Mouse (Mus musculus): ENCODE results near the gene Ppm1m.

Gene Ppm1m

GRCm38 (mm10) chr9:106199535-106200272 lies at the start of gene Ppm1m:
Gene Ppm1m, minus strand, starts transcription at chr9:106199746.
- DNase-seq, result no peak

- peak; percentile 78 to 83 for DNase-seq
These were observed 43.4 kb upstream of the Ppm1m start for GRCm38 (mm10) chr9:106242813-106243488.

GRCm38 (mm10) chr9:106241541-106242164 lies 42.1 kb upstream of the Ppm1m start:
- no peak for DNase-seq

- no peak for DNase-seq
These were observed 38.3 kb upstream of the Ppm1m start for GRCm38 (mm10) chr9:106237878-106238277.

GRCm38 (mm10) chr9:106237401-106237800 lies 37.9 kb upstream of the Ppm1m start:
- DNase-seq, result no peak

GRCm38 (mm10) chr9:106236818-106237211 lies 37.3 kb upstream of the Ppm1m start:
- no peak for DNase-seq

GRCm38 (mm10) chr9:106236156-106236817 lies 36.7 kb upstream of the Ppm1m start:
- DNase-seq, result no peak

- no peak for DNase-seq
These were observed 35.8 kb upstream of the Ppm1m start for GRCm38 (mm10) chr9:106235194-106235830.

- no peak for DNase-seq
These were observed 34.4 kb upstream of the Ppm1m start for GRCm38 (mm10) chr9:106233953-106234352.

- DNase-seq, result no peak
These were observed 33.4 kb upstream of the Ppm1m start for GRCm38 (mm10) chr9:106232956-106233355.

- DNase-seq, result no peak
These were observed 32.3 kb upstream of the Ppm1m start for GRCm38 (mm10) chr9:106231816-106232215.

GRCm38 (mm10) chr9:106231220-106231619 lies 31.7 kb upstream of the Ppm1m start:
- no peak for DNase-seq

GRCm38 (mm10) chr9:106230734-106231106 lies 31.2 kb upstream of the Ppm1m start:
- no peak for DNase-seq

- no peak for DNase-seq
These were observed 30.6 kb upstream of the Ppm1m start for GRCm38 (mm10) chr9:106230051-106230733.

- no peak for DNase-seq
These were observed 28.4 kb upstream of the Ppm1m start for GRCm38 (mm10) chr9:106227790-106228429.

- DNase-seq, result no peak
These were observed 26.7 kb upstream of the Ppm1m start for GRCm38 (mm10) chr9:106226151-106226682.

GRCm38 (mm10) chr9:106225469-106226150 lies 26.1 kb upstream of the Ppm1m start:
- DNase-seq, result no peak

- DNase-seq, result no peak
These were observed 23.4 kb upstream of the Ppm1m start for GRCm38 (mm10) chr9:106222994-106223393.

GRCm38 (mm10) chr9:106222261-106222851 lies 22.8 kb upstream of the Ppm1m start, which contains the start of gene Tlr9:
Gene Tlr9, plus strand, starts transcription at chr9:106222598.
- DNase-seq, result no peak

GRCm38 (mm10) chr9:106220894-106221523 lies 21.5 kb upstream of the Ppm1m start:
- DNase-seq, result no peak
